Mouse (Mus musculus) testis, adult 2 months (tissue): ENCODE results near the gene Ninj1.

ENCODE experiments used
- CTCF ChIP-seq: fragments of 200-500 bp; IDR thresholded peaks from 2 replicates; pipeline ENCODE4 v1.5.1; 2012; ENCODE audit warnings: low read depth, mild to moderate bottlenecking, inconsistent platforms, low read length, moderate library complexity; ENCODE audit not compliant: control insufficient read depth, insufficient read depth, insufficient replicate concordance
- POLR2A ChIP-seq: fragments of 200-500 bp; IDR thresholded peaks from 2 replicates; pipeline ENCODE4 v1.6.1; 2012; ENCODE audit warnings: low read depth, mild to moderate bottlenecking, inconsistent platforms, low read length, moderate library complexity; ENCODE audit not compliant: control insufficient read depth

DNA sequence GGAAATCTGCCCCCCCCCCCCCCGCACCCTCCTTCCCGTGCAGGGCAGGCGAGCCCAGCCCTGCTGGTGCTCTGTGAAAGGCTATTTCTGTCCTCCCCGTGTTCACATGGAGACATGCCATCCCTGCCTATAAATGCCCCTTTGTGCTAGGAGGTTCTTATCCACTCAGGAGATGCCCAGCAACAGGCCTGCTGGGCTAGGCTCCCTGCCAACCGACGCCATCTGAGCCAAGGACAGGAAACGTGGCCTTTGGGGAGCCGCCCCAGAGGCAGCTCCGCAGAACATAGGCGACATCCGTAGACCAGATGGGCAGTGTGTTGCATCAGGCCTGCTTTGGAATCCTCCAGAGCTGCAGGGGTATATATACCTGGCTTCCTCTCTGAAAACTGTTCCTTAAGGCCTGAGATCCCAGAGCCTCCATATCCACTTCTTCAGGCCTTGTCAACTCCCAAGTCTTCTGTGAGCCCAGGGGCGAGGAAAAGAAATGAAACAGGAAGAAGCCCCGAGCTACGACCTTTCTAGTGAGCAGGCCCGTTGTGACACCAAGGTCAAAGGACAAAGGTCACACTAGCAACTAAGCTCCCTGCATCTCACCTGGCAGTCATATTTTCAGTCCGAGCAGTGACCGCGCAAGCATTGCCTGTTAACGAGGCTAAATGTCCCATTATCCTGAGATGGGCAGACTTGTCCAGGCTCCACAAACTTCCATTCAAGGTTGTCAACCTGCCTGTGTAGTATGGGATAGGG is 8.3 kb upstream of the Ninj1 start:
- TF ChIP-seq CTCF (no peak), POLR2A (no peak)
